Mouse (Mus musculus) liver, postnatal 0 days (tissue): ENCODE results near the gene 4933430I17Rik. TPM values are rescaled to one million over a fixed set of nuclear protein-coding genes. Genes with fewer than 3 reads are reported as not detected.
"Not testable (repeated sequence)": the region's sequence is repeated elsewhere in the genome, so short reads cannot be mapped to it uniquely, and the experiment has no call there.

ENCODE experiments used
- ATAC-seq: fragments of 200-750 bp; cut with Nextera tagmentation; 2 replicates; pipeline ENCODE4 v1.8.0; 2017; ENCODE audit warnings: mild to moderate bottlenecking, moderate library complexity
- DNase-seq: peaks from one replicate; pipeline ENCODE4 v3.0.0-alpha.2; 2016
- H3K27ac ChIP-seq: fragments of 300-500 bp; sonication (generic); 2 replicates; pipeline ENCODE4 v1.5.1; 2014; ENCODE audit warnings: antibody characterized with exemption, moderate library complexity, mild to moderate bottlenecking, low read depth
- H3K27me3 ChIP-seq: fragments of 300-500 bp; sonication (generic); 2 replicates; pipeline ENCODE4 v1.6.1; 2014; ENCODE audit warnings: low read length, control low read depth, mixed read lengths; ENCODE audit not compliant: insufficient read depth
- H3K36me3 ChIP-seq: fragments of 300-500 bp; sonication (generic); replicated peaks from 2 replicates; pipeline ENCODE4 v1.6.1; 2014; ENCODE audit warnings: mild to moderate bottlenecking, control low read depth, low read length, moderate library complexity, mixed read lengths; ENCODE audit not compliant: insufficient read depth
- H3K4me1 ChIP-seq: fragments of 300-500 bp; sonication (generic); 2 replicates; pipeline ENCODE4 v1.6.1; 2014; ENCODE audit warnings: antibody characterized with exemption, mild to moderate bottlenecking, control low read depth; ENCODE audit not compliant: insufficient read depth
- H3K4me2 ChIP-seq: fragments of 300-500 bp; sonication (generic); 2 replicates; pipeline ENCODE4 v1.6.1; 2014; ENCODE audit warnings: low read depth, mild to moderate bottlenecking, low read length, moderate library complexity, mixed read lengths
- H3K4me3 ChIP-seq: fragments of 300-500 bp; sonication (generic); 2 replicates; pipeline ENCODE4 v1.5.1; 2014; ENCODE audit warnings: low read depth, low read length
- H3K9ac ChIP-seq: fragments of 300-500 bp; sonication (generic); replicated peaks from 2 replicates; pipeline ENCODE4 v1.6.1; 2014; ENCODE audit warnings: mild to moderate bottlenecking, moderate library complexity
- H3K9me3 ChIP-seq: fragments of 300-500 bp; sonication (generic); 2 replicates; pipeline ENCODE4 v1.6.1; 2016; ENCODE audit warnings: mild to moderate bottlenecking, control low read depth, low read length, mixed read lengths
- CTCF ChIP-seq: sonication (generic); IDR thresholded peaks from 2 replicates; pipeline ENCODE4 v1.5.1; 2016; ENCODE audit warnings: antibody characterized with exemption, low read depth
- EP300 ChIP-seq: IDR thresholded peaks from 2 replicates; pipeline ENCODE4 v1.6.1; 2016; ENCODE audit warnings: antibody characterized with exemption, low read depth, mild to moderate bottlenecking
- WGBS: fragments of 180-500 bp; shearing (Covaris S2); extraction: QIAGEN DNeasy Blood & Tissue Kit; methylation state at CpG from one replicate; pipeline ENCODE4 v1.1.7; 2014; ENCODE audit not compliant: insufficient replicate concordance; 5-methylcytosine and 5-hydroxymethylcytosine counted together
- polyA plus RNA-seq: library from polyadenylated mRNA; unstranded; fragments of >200 nt; fragmentation: Nextera tagmentation; extraction: Ambion mirVana; gene quantifications from 2 replicates; pipeline ENCODE4 v1.2.1, GENCODE M21; 2015

The 4933430I17Rik gene
- not detected in 2 replicates for polyA plus RNA-seq

- Histone ChIP-seq H3K36me3 (0 out of 2 replicates have a peak, but pooled peaks cover 2% of the 10 kb centered on the region), H3K27ac (peak within 1 kb of the TSS; percentile 81), H3K9me3 (no peaks in the 10 kb centered on the region), H3K4me2 (peak within 1 kb of the TSS; percentile 85), H3K4me1 (peaks cover 12% of the 10 kb centered on the region; the same call in 1 of the 2 replicates), H3K4me3 (peak within 1 kb of the TSS; percentile 87), H3K27me3 (no peaks in the 10 kb centered on the region), H3K9ac (peak within 1 kb of the TSS; percentile 86)
- WGBS, result under 1% methylated on average over 59 of the region's 59 CpGs
- peak; percentile 99 for ATAC-seq
- no peak for TF ChIP-seq CTCF
- TF ChIP-seq EP300, result peak; percentile 86
- DNase-seq, result peak; percentile 97
Observed at GRCm38 (mm10) chr4:62524651-62525488, at the start of gene 4933430I17Rik, which contains the start of gene Pole3. Gene 4933430I17Rik, plus strand, starts transcription at chr4:62525369. Gene Pole3, minus strand, starts transcription at chr4:62525068.

- no peak for TF ChIP-seq EP300
- TF ChIP-seq CTCF, result no peak
- no peaks in the 10 kb centered on the region for H3K36me3 ChIP-seq
- H3K27ac ChIP-seq, result no peak overlapping the region
- H3K9me3 ChIP-seq, result no peaks in the 10 kb centered on the region
- no peak overlapping the region for H3K4me2 ChIP-seq
- WGBS, result 73% methylated on average over 6 of the region's 6 CpGs
- ATAC-seq (no peak), DNase-seq (no peak)
- peaks cover 11% of the 10 kb centered on the region for H3K4me1 ChIP-seq
- no peak overlapping the region for H3K9ac ChIP-seq
- H3K4me3 ChIP-seq, result no peak overlapping the region
- peaks cover 14% of the 10 kb centered on the region for H3K27me3 ChIP-seq
Observed at GRCm38 (mm10) chr4:62475793-62476192, 49.4 kb upstream of the 4933430I17Rik start.

- Histone ChIP-seq H3K27ac (no peak overlapping the region), H3K9me3 (no peaks in the 10 kb centered on the region), H3K27me3 (peaks cover 18% of the 10 kb centered on the region), H3K36me3 (no peaks in the 10 kb centered on the region), H3K4me2 (no peak overlapping the region), H3K4me1 (peaks cover 11% of the 10 kb centered on the region), H3K9ac (no peak overlapping the region), H3K4me3 (no peak overlapping the region)
- DNase-seq, result no peak
- no peak for TF ChIP-seq CTCF
- TF ChIP-seq EP300, result no peak
- 81% methylated on average over 6 of the region's 6 CpGs for WGBS
- no peak for ATAC-seq
Observed at GRCm38 (mm10) chr4:62477542-62478244, 47.5 kb upstream of the 4933430I17Rik start.

GRCm38 (mm10) chr4:62479593-62479936 is 45.6 kb upstream of the 4933430I17Rik start:
- Histone ChIP-seq H3K27me3 (peaks cover 18% of the 10 kb centered on the region), H3K9ac (peak overlapping the region; percentile 37; the same call in 1 of the 2 replicates), H3K4me1 (peaks cover 11% of the 10 kb centered on the region), H3K4me3 (peak overlapping the region; percentile 43), H3K4me2 (peak overlapping the region; percentile 80)
- not testable (repeated sequence) for H3K36me3 ChIP-seq, H3K27ac ChIP-seq, ATAC-seq, H3K9me3 ChIP-seq, DNase-seq
- WGBS, result 11% methylated on average over 11 of the region's 11 CpGs
- peak; percentile 55 for TF ChIP-seq CTCF

GRCm38 (mm10) chr4:62479937-62480708 is 45.0 kb upstream of the 4933430I17Rik start, which contains the start of gene Bspry:
Gene Bspry, plus strand, starts transcription at chr4:62480053.
- WGBS, result 3% methylated on average over 48 of the region's 71 CpGs
- H3K4me1 ChIP-seq, result peaks cover 11% of the 10 kb centered on the region
- peaks cover 18% of the 10 kb centered on the region for H3K27me3 ChIP-seq
- no peaks in the 10 kb centered on the region for H3K9me3 ChIP-seq
- ATAC-seq, result peak; percentile 83
- TF ChIP-seq EP300 (no peak), CTCF (no peak)
- DNase-seq, result peak; percentile 54
- no peaks in the 10 kb centered on the region for H3K36me3 ChIP-seq
- H3K4me2 ChIP-seq, result peak within 1 kb of the TSS; percentile 80
- no peak within 1 kb of the TSS for H3K27ac ChIP-seq
- peak within 1 kb of the TSS; percentile 37; the same call in 1 of the 2 replicates for H3K9ac ChIP-seq
- H3K4me3 ChIP-seq, result peak within 1 kb of the TSS; percentile 43
